Mouse (Mus musculus) kidney, adult 2 months (tissue): Measurements from ENCODE around the gene Akip1.

ENCODE experiments used
- CTCF ChIP-seq: fragments of 200-500 bp; conservative IDR thresholded peaks from 2 replicates; pipeline ENCODE4 v1.5.1; 2011; ENCODE audit warnings: low read depth, mild to moderate bottlenecking, control low read depth, low read length, moderate library complexity, mixed read lengths; ENCODE audit not compliant: insufficient read depth, insufficient read length
- POLR2A ChIP-seq: fragments of 200-500 bp; IDR thresholded peaks from one replicate; pipeline ENCODE4 v1.6.1; 2011; ENCODE audit warnings: low read depth, low read length, control low read depth

GRCm38 (mm10) chr7:109662626-109663025 is 40.9 kb upstream of the Akip1 start:
- TF ChIP-seq CTCF (no peak), POLR2A (no peak)
